Mouse (Mus musculus): Measurements from ENCODE around the gene Btrc. TPM values are rescaled to one million over a fixed set of nuclear protein-coding genes. Genes with fewer than 3 reads are reported as not detected.

Btrc gene
- polyA plus RNA-seq, 1 experiment from 2014 or later = 42.1 TPM

GRCm38 (mm10) chr19:45472691-45473520, 109.4 kb downstream of the Btrc start:
- ChIA-PET CTCF (interaction anchor here (1.5 kb wide), 1 partner anchor 16 kb away, joined by 3 read pairs; no protein-coding TSS in a partner anchor), POLR2A (interaction anchor here (1.2 kb wide), 1 partner anchor 15 kb away, joined by 3 read pairs; no protein-coding TSS in a partner anchor)
- no peaks in the 10 kb centered on the region for H3K27me3 ChIP-seq
- no peak for TF ChIP-seq CTCF (IDR thresholded peaks at IDR 0.05)
- in situ Hi-C loops (cut with MboI; ENCODE audit: low pct_unique_long_range_greater_than_20kb) = no loop called here
- ATAC-seq = no peak
- no peak for DNase-seq (ENCODE audit: low read depth, low spot score)

DNA sequence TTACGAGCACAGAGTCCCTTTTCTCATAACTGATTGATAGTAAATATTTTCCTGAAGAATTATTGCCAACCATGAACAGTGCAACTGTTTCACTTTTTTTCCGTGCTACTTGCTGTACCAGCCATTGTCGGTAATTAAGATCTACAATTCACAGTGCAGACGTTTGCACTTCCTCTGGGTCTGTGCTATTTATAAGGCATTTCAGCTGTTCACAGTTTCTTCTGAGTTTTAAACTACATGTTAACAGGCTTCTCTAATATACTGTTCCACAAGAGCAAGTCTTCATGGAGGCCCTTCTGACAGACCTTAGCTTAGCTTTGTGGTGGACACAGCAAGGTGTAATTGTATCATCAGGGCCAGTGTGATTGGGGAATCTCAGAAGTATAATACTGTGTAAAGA, 111.2 kb downstream of the Btrc start:
- ChIA-PET CTCF (interaction anchor here (1.2 kb wide), 1 partner anchor 9 kb away, joined by 3 read pairs; no protein-coding TSS in a partner anchor), POLR2A (no interaction called here)
- DNase-seq (ENCODE audit: low read depth, low spot score) = no peak
- no peaks in the 10 kb centered on the region for H3K27me3 ChIP-seq
- in situ Hi-C loops (cut with MboI; ENCODE audit: low pct_unique_long_range_greater_than_20kb) = no loop called here
- ATAC-seq = no peak
- TF ChIP-seq CTCF (IDR thresholded peaks at IDR 0.05) = no peak

- ATAC-seq = no peak
- CTCF ChIA-PET = interaction anchor here (1.2 kb wide), 1 partner anchor 8 kb away, joined by 3 read pairs; no protein-coding TSS in a partner anchor
- DNase-seq (ENCODE audit: low read depth, low spot score) = no peak
- TF ChIP-seq CTCF (IDR thresholded peaks at IDR 0.05) = no peak
- POLR2A ChIA-PET = interaction anchor here (0.7 kb wide), 1 partner anchor 111 kb away, joined by 3 read pairs; no protein-coding TSS in a partner anchor
- in situ Hi-C loops (cut with MboI; ENCODE audit: low pct_unique_long_range_greater_than_20kb) = no loop called here
- no peaks in the 10 kb centered on the region for H3K27me3 ChIP-seq
Measured at GRCm38 (mm10) chr19:45475928-45476553, 112.5 kb downstream of the Btrc start.

DNA sequence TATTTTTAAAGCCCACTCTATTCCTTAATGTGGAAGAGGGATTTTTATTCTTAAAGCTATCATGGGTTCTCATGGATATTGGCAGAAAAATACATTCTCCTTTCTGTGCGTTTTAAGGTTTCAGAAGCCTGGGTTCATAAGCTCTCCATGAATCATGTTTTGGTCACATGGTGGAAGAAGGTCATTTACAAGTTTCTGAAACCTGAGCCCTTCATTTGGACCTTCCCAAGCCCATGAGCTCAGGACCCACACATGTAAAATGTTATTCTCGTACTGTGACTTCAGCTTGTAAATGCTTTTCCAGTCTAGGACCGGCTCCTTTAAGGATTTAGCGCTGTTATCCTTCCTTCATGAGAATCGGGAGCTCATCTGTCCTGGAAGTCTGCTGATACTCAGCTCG, 116.0 kb downstream of the Btrc start:
- no peak for TF ChIP-seq CTCF (IDR thresholded peaks at IDR 0.05)
- POLR2A ChIA-PET = interaction anchor here (0.5 kb wide), 1 partner anchor 65 kb away, joined by 3 read pairs; no protein-coding TSS in a partner anchor
- in situ Hi-C loops (cut with MboI; ENCODE audit: low pct_unique_long_range_greater_than_20kb) = no loop called here
- CTCF ChIA-PET = interaction anchor here (1.0 to 1.5 kb wide), 3 partner anchors 11 to 259 kb away, joined by 3 read pairs; no protein-coding TSS in a partner anchor
- ATAC-seq (no peak), DNase-seq (ENCODE audit: low read depth, low spot score) (no peak)
- H3K27me3 ChIP-seq = no peaks in the 10 kb centered on the region

- in situ Hi-C loops (cut with MboI; ENCODE audit: low pct_unique_long_range_greater_than_20kb) = no loop called here
- DNase-seq (ENCODE audit: low read depth, low spot score) = no peak
- ChIA-PET CTCF (interaction anchor here (1.0 to 1.5 kb wide), 4 partner anchors 12 to 260 kb away, joined by 3 to 4 read pairs (median 4); no protein-coding TSS in a partner anchor), POLR2A (interaction anchor here (0.5 kb wide), 1 partner anchor 115 kb away, joined by 3 read pairs; no protein-coding TSS in a partner anchor)
- TF ChIP-seq CTCF (IDR thresholded peaks at IDR 0.05) = no peak
- no peak for ATAC-seq
- H3K27me3 ChIP-seq = no peaks in the 10 kb centered on the region
Measured at GRCm38 (mm10) chr19:45480490-45480889, 117.0 kb downstream of the Btrc start.

- DNase-seq (ENCODE audit: low read depth, low spot score) = peak; percentile 13
- ChIA-PET POLR2A (interaction anchor here (0.5 to 0.6 kb wide), 2 partner anchors 78 to 116 kb away, joined by 3 to 5 read pairs; no protein-coding TSS in a partner anchor), CTCF (interaction anchor here (1.3 to 1.5 kb wide), 2 partner anchors 22 to 26 kb away, joined by 4 read pairs; no protein-coding TSS in a partner anchor)
- no peaks in the 10 kb centered on the region for H3K27me3 ChIP-seq
- no peak for TF ChIP-seq CTCF (IDR thresholded peaks at IDR 0.05)
- in situ Hi-C loops (cut with MboI; ENCODE audit: low pct_unique_long_range_greater_than_20kb) = no loop called here
- ATAC-seq = no peak
Measured at GRCm38 (mm10) chr19:45480951-45481350, 117.4 kb downstream of the Btrc start.

DNA sequence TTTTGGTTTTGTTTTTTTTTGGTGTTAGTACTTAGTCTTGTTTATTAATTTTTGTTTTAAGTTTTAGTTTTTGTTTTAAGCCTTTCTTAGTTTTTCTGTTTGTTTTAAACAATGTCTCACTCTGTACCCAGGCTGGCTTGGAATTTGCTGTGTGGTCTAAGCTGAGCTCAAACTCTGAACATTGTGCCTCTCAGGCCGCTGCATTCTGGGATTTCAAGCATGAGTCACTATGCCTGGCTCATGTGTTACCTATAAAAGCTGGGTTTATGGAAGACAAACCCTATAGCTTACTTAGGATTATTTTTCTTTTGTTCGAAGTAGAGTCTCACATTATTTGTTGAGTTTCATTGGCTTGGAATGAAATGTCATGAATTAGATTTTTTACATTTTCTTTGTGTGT, 119.9 kb downstream of the Btrc start:
- ChIA-PET POLR2A (interaction anchor here (0.6 kb wide), 1 partner anchor 19 kb away, joined by 3 read pairs; no protein-coding TSS in a partner anchor), CTCF (interaction anchor here (0.8 to 1.0 kb wide), 3 partner anchors 8 to 12 kb away, joined by 3 to 7 read pairs (median 3); no protein-coding TSS in a partner anchor)
- H3K27me3 ChIP-seq = no peaks in the 10 kb centered on the region
- no peak for TF ChIP-seq CTCF (IDR thresholded peaks at IDR 0.05)
- in situ Hi-C loops (cut with MboI; ENCODE audit: low pct_unique_long_range_greater_than_20kb) = no loop called here
- no peak for DNase-seq (ENCODE audit: low read depth, low spot score)
- ATAC-seq = no peak

DNA sequence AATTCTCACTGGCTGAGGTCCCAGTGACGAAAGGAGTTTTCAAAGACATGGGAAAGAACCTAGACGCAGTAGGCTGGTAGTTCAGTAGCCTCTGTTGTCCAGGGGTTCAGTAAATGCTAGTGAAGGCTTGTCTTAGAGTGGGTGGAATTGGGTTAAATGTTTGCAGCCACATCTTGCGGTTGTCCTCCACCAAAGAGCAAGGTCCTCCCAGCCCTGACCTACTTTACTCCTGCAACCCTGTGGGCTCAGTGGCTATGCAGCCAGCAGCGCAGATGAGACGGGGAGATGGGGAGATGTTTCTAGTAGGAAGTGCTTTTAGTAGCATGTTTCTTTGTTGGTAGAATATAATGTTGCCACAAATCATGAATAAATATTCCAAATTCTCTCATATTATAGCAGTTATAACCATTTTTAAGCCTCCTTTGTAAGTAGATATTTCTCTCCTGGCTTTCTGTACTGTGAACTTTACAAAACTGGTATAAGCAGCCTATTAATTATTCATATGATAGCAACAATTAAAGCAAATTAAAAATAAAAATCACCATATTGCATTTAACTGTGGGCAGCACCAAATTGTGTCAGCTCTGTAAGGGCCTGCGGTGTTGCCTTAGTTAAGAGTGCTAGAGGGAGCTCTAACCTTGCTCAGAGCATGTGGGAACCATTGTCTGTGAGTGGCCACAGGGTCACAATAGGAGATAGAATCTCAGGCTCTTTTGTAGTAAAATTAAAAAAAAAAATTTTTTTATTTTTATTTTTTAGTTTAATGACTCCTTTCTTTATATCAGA, 122.9 kb downstream of the Btrc start:
- ChIA-PET CTCF (interaction anchor here (0.6 to 1.0 kb wide), 2 partner anchors 9 to 17 kb away, joined by 3 read pairs; no protein-coding TSS in a partner anchor), POLR2A (no interaction called here)
- in situ Hi-C loops (cut with MboI; ENCODE audit: low pct_unique_long_range_greater_than_20kb) = no loop called here
- no peaks in the 10 kb centered on the region for H3K27me3 ChIP-seq
- peak; percentile 26 for TF ChIP-seq CTCF (IDR thresholded peaks at IDR 0.05)
- no peak for DNase-seq (ENCODE audit: low read depth, low spot score)
- no peak for ATAC-seq

GRCm38 (mm10) chr19:45486992-45487387, 123.5 kb downstream of the Btrc start:
- in situ Hi-C loops (cut with MboI; ENCODE audit: low pct_unique_long_range_greater_than_20kb) = no loop called here
- no peak for DNase-seq (ENCODE audit: low read depth, low spot score)
- CTCF ChIA-PET = interaction anchor here (0.6 to 1.0 kb wide), 2 partner anchors 9 to 17 kb away, joined by 3 read pairs; no protein-coding TSS in a partner anchor
- TF ChIP-seq CTCF (IDR thresholded peaks at IDR 0.05) = no peak
- no peaks in the 10 kb centered on the region for H3K27me3 ChIP-seq
- ATAC-seq = no peak
- POLR2A ChIA-PET = no interaction called here
